Mouse (Mus musculus): Measurements from ENCODE around the gene Spock2. TPM values are rescaled to one million over a fixed set of nuclear protein-coding genes. Genes with fewer than 3 reads are reported as not detected.
"Not testable (repeated sequence)": the region's sequence is repeated elsewhere in the genome, so short reads cannot be mapped to it uniquely, and the experiment has no call there.

The Spock2 gene
- total and polyA plus RNA-seq, 3 experiments, result 0.03 TPM; not detected in 2

DNA sequence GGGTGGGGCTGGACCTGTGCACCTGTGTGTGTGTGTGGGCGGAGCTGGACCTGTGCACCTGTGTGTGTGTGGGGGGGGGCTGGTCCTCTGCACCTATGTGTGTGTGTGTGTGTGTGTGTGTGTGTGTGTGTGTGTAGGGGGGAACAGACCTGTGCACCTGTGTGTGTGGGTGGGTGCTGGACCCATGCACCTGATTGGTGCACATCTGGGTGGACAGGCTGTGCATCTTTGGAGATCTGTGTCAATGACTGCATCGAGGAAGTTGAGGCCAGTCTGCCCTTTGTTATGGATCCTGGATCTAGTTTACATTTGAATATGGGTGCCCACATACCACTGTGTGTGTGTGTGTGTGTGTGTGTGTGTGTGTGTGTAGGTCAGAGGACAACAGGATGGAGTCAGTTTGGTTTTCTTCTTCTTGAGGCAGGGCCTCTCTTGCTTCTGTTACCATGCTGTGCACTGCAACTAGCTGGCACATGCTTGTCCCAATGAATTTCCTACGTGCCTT lies 35.7 kb downstream of the Spock2 start:
- no peak for TF ChIP-seq NRF1 (IDR thresholded peaks at IDR 0.05; ENCODE audit: insufficient read depth, low read depth, low read length, poor library complexity, severe bottlenecking)
- no peak for TF ChIP-seq MXI1 (IDR thresholded peaks at IDR 0.05; ENCODE audit: low read depth, low read length)
- no peak for TF ChIP-seq MAZ (IDR thresholded peaks at IDR 0.05; ENCODE audit: low read depth, low read length)
- TF ChIP-seq POLR2A (IDR thresholded peaks at IDR 0.05; ENCODE audit: control insufficient read depth in 1 of 2, insufficient read depth in 1 of 2, low read depth in 1 of 2, low read length in 2 of 2, poor library complexity in 1 of 2), result no peak
- TF ChIP-seq MEF2A (IDR thresholded peaks at IDR 0.05; ENCODE audit: extremely low read depth, insufficient replicate concordance, low read depth, low read length, poor library complexity, severe bottlenecking), result no peak
- TF ChIP-seq TCF12 (IDR thresholded peaks at IDR 0.05; ENCODE audit: low read depth, low read length), result no peak
- no peak for TF ChIP-seq EP300 (IDR thresholded peaks at IDR 0.05; ENCODE audit: low read depth in 1 of 2, low read length in 2 of 2)
- TF ChIP-seq NELFE (IDR thresholded peaks at IDR 0.05; ENCODE audit: low read depth, low read length), result no peak
- no peak for TF ChIP-seq MAFK (IDR thresholded peaks at IDR 0.05; ENCODE audit: borderline replicate concordance, low read depth, low read length)
- TF ChIP-seq ZMIZ1 (IDR thresholded peaks at IDR 0.05; ENCODE audit: low read depth, low read length), result no peak
- TF ChIP-seq ZKSCAN1 (IDR thresholded peaks at IDR 0.05; ENCODE audit: low read depth, low read length), result no peak
- no peak for TF ChIP-seq E2F4 (IDR thresholded peaks at IDR 0.05; ENCODE audit: borderline replicate concordance, low read depth, low read length)
- TF ChIP-seq ELF1 (IDR thresholded peaks at IDR 0.05; ENCODE audit: low read depth, low read length), result no peak
- no peak for TF ChIP-seq UBTF (IDR thresholded peaks at IDR 0.05; ENCODE audit: borderline replicate concordance, insufficient read depth, low read depth, low read length)
- H3K36me3 ChIP-seq (ENCODE audit: control insufficient read depth in 1 of 2, insufficient read depth in 2 of 2, low read length in 2 of 2), result no peaks in the 10 kb centered on the region
- H3K27ac ChIP-seq (ENCODE audit: control insufficient read depth, low read depth, low read length), result no peak overlapping the region
- no peaks in the 10 kb centered on the region for H3K79me2 ChIP-seq (ENCODE audit: control insufficient read depth, insufficient read depth, low read length, poor library complexity)
- H3K27me3 ChIP-seq (ENCODE audit: control insufficient read depth in 1 of 2, insufficient read depth in 2 of 2, low read length in 2 of 2), result no peaks in the 10 kb centered on the region
- DNase-seq (ENCODE audit: low read depth, low spot score), result no peak
- no peak overlapping the region for H3K9ac ChIP-seq (ENCODE audit: control insufficient read depth, low read depth, low read length, poor library complexity, severe bottlenecking)
- 0 out of 4 replicates have a peak, but pooled peaks cover 0 to 3% of the 10 kb centered on the region in 2 experiments for H3K4me1 ChIP-seq (ENCODE audit: control insufficient read depth in 1 of 2, insufficient read depth in 2 of 2, low read length in 2 of 2)
- no peaks in the 10 kb centered on the region for H3K9me3 ChIP-seq (replicated peaks; ENCODE audit: insufficient read depth, low read length)
- H3K4me3 ChIP-seq (ENCODE audit: control insufficient read depth in 1 of 2, insufficient read depth in 1 of 2, low read depth in 2 of 2, low read length in 2 of 2), result no peak overlapping the region

DNA sequence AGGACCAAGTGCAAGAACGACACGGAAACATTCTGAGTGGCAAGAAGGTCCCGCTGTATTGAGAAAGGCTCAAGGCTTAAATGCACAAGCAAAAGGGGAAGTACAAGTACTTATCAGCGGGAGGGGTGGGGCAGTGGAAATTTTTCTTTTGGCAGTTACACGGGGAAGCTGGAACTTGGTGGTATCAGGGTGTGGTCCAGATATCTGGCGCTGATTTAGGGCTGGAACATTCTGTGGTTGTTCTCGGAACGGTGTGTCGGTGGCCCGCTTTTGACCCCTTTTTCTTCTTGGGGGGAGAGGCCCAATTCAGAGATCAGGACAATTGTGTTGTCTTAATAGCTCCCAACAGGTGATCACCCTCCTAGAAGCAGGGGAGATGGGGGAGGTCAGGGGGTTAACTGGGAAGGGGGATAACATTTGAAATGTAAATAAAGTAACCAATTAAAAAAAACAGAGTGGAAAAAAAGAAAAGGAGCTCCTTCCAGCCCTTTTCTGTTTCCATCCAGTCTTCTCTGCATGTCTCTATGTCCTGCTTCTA lies 41.6 kb downstream of the Spock2 start:
- DNase-seq (ENCODE audit: low read depth, low spot score); H3K27ac ChIP-seq (ENCODE audit: control insufficient read depth, low read depth, low read length); H3K9me3 ChIP-seq (replicated peaks; ENCODE audit: insufficient read depth, low read length); H3K27me3 ChIP-seq (ENCODE audit: control insufficient read depth in 1 of 2, insufficient read depth in 2 of 2, low read length in 2 of 2); H3K4me3 ChIP-seq (ENCODE audit: control insufficient read depth in 1 of 2, insufficient read depth in 1 of 2, low read depth in 2 of 2, low read length in 2 of 2); H3K36me3 ChIP-seq (ENCODE audit: control insufficient read depth in 1 of 2, insufficient read depth in 2 of 2, low read length in 2 of 2); H3K79me2 ChIP-seq (ENCODE audit: control insufficient read depth, insufficient read depth, low read length, poor library complexity); H3K4me1 ChIP-seq (ENCODE audit: control insufficient read depth in 1 of 2, insufficient read depth in 2 of 2, low read length in 2 of 2); H3K9ac ChIP-seq (ENCODE audit: control insufficient read depth, low read depth, low read length, poor library complexity, severe bottlenecking): not testable (repeated sequence)
